Mouse (Mus musculus) small intestine, adult 2 months (tissue): Measurements from ENCODE around the gene Hs2st1.

Experiments used
- CTCF ChIP-seq: fragments of 200-500 bp; IDR thresholded peaks from 2 replicates; pipeline ENCODE4 v1.5.1; 2012; ENCODE audit warnings: low read depth, mild to moderate bottlenecking, control low read depth, inconsistent platforms, low read length, moderate library complexity, mixed read lengths; ENCODE audit not compliant: insufficient replicate concordance, insufficient read length; ENCODE audit errors: extremely low read depth
- POLR2A ChIP-seq: fragments of 200-500 bp; IDR thresholded peaks from 2 replicates; pipeline ENCODE4 v1.6.1; 2012; ENCODE audit warnings: low read depth, mild to moderate bottlenecking, control low read depth, inconsistent platforms, low read length, moderate library complexity

DNA sequence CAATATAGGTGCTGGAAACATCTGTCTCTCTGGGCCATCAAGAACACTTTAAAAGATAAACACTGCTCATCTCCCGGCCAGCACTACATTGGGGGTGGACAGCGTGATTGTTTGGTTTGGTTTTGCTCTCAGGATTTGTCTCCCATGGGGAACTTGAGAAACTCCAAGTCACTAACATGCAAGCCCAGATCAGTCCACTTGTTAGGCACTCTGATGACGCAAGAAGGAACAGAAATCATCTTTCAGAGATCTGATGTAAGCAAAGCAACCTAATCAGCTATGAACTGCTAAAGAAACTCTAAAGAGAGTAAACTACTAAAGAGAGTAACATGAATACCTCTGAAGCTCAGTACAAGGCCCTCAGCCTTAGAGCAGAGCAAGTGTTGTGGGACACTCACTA, 33.6 kb upstream of the Hs2st1 start:
- TF ChIP-seq CTCF (no peak), POLR2A (no peak)
